Mouse (Mus musculus) heart, embryonic 10.5 days (tissue): Measurements from ENCODE around the gene Lrp11. TPM values are rescaled to one million over a fixed set of nuclear protein-coding genes. Genes with fewer than 3 reads are reported as not detected.

ENCODE experiments used
- DNase-seq: peaks from one replicate; pipeline ENCODE4 v3.0.0-alpha.2; 2017; ENCODE audit warnings: low spot score
- H3K27ac ChIP-seq: fragments of 300-500 bp; sonication (generic); 2 replicates; pipeline ENCODE4 v1.5.1; 2016; ENCODE audit warnings: mild to moderate bottlenecking
- H3K27me3 ChIP-seq: fragments of 300-500 bp; sonication (generic); 2 replicates; pipeline ENCODE4 v1.6.1; 2016; ENCODE audit warnings: mild to moderate bottlenecking; ENCODE audit not compliant: poor library complexity, insufficient read depth, severe bottlenecking
- H3K36me3 ChIP-seq: fragments of 300-500 bp; sonication (generic); 2 replicates; pipeline ENCODE4 v1.6.1; 2016; ENCODE audit warnings: mild to moderate bottlenecking, moderate library complexity
- H3K4me1 ChIP-seq: fragments of 300-500 bp; sonication (generic); 2 replicates; pipeline ENCODE4 v1.6.1; 2016; ENCODE audit warnings: mild to moderate bottlenecking
- H3K4me3 ChIP-seq: fragments of 300-500 bp; sonication (generic); 2 replicates; pipeline ENCODE4 v1.5.1; 2016; ENCODE audit warnings: mild to moderate bottlenecking, moderate library complexity
- H3K9me3 ChIP-seq: fragments of 300-500 bp; sonication (generic); 2 replicates; pipeline ENCODE4 v1.6.1; 2016; ENCODE audit warnings: mild to moderate bottlenecking, moderate library complexity
- WGBS: fragments of 180-500 bp; shearing (Covaris S2); methylation state at CpG from one replicate; pipeline ENCODE4 v1.1.7; 2016; 5-methylcytosine and 5-hydroxymethylcytosine counted together
- polyA plus RNA-seq: library from polyadenylated mRNA; unstranded; fragments of >200 nt; fragmentation: Nextera tagmentation; extraction: Ambion mirVana; gene quantifications from 2 replicates; pipeline ENCODE4 v1.2.1, GENCODE M21; 2016

Gene Lrp11
- polyA plus RNA-seq, 1 experiment from 2014 or later = 3.7 TPM

GRCm38 (mm10) chr10:7630951-7631720 is 41.5 kb downstream of the Lrp11 start:
- peaks cover 5% of the 10 kb centered on the region; the same call in 1 of the 2 replicates for H3K36me3 ChIP-seq
- peaks cover 25% of the 10 kb centered on the region for H3K4me1 ChIP-seq
- H3K27me3 ChIP-seq = no peaks in the 10 kb centered on the region
- H3K9me3 ChIP-seq = no peaks in the 10 kb centered on the region
- 66% methylated on average over 16 of the region's 16 CpGs for WGBS
- H3K27ac ChIP-seq = no peak overlapping the region
- DNase-seq = no peak
- H3K4me3 ChIP-seq = no peak overlapping the region

DNA sequence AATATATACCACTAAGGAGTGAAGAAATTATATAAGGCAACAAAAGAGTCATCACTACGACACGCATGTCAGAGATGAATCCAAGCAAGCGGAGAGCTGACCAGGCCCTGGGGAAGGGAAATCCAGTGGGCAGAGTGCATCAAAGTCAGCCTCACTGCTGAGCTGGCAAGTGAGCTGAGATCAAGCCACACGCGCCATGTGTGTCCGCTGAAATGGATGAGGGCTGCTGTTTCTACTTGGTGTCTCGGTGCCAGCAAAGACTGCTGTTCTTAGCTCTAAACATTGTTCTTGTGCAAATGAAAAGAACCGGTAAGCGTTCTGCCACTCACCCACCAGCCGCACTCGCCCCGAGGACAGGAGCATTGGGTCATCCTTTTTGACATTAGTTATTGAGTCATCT is 50.8 kb downstream of the Lrp11 start:
- peaks cover 79% of the 10 kb centered on the region for H3K36me3 ChIP-seq
- no peak for DNase-seq
- 95% methylated on average over 12 of the region's 12 CpGs for WGBS

DNA sequence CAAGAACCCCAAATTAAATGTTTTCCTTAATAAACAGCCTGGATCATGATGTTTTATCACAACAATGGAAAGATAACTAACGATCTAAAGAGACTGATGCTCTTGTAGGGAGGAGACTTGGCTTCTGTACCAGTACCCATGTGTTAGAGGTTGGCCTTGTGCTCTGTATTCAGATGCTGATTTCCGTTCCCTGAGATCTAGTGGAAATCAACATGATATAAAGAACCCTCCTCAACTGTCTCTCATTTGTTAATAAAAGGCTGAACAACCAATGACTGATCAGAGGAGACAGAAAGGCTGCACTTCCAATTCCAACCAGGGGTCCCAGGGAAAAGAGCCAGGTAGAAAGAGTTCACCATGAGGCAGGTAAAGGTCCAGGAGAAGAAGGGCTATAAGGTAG is 56.3 kb downstream of the Lrp11 start:
- H3K27ac ChIP-seq = no peak overlapping the region
- H3K4me3 ChIP-seq = no peak overlapping the region
- no peaks in the 10 kb centered on the region for H3K9me3 ChIP-seq
- H3K36me3 ChIP-seq = peaks cover 66% of the 10 kb centered on the region
- no peaks in the 10 kb centered on the region for H3K27me3 ChIP-seq
- no peak for DNase-seq
- no peaks in the 10 kb centered on the region for H3K4me1 ChIP-seq
- WGBS = 85% methylated on average over 2 of the region's 2 CpGs

More for the DNA sequence above, 50.8 kb downstream of the Lrp11 start:
- H3K27me3 ChIP-seq = no peaks in the 10 kb centered on the region
- H3K27ac ChIP-seq = no peak overlapping the region
- H3K4me3 ChIP-seq = no peak overlapping the region
- H3K4me1 ChIP-seq = no peaks in the 10 kb centered on the region
- no peaks in the 10 kb centered on the region for H3K9me3 ChIP-seq

- H3K36me3 ChIP-seq = peaks cover 44% of the 10 kb centered on the region
- 86% methylated on average over 4 of the region's 4 CpGs for WGBS
Measured at GRCm38 (mm10) chr10:7649059-7649458, 59.5 kb downstream of the Lrp11 start.

DNA sequence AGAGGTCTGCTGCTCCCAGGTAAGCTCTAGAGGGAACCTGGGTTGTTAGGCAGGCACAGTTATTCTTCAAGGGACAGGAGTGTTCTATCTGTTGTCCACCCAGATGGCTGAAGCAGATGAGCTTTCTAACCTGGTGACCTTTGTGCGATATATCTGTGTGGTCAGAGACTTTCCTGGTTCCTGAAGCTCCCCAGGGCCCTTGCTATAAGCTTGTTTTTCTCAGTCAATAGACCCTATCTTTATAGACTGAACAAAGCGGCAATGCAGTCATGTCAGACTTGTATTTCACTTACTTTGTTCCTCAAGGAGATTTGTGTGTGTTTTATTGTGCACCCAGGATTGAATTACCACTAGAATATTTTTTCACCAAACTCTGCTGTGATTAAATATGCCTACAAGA is 61.5 kb downstream of the Lrp11 start:
- H3K36me3 ChIP-seq = peaks cover 31% of the 10 kb centered on the region
- no peak overlapping the region for H3K27ac ChIP-seq
- no peak overlapping the region for H3K4me3 ChIP-seq
- WGBS = 91% methylated on average over 2 of the region's 2 CpGs
- DNase-seq = peak; percentile 2
- H3K4me1 ChIP-seq = no peaks in the 10 kb centered on the region
- no peaks in the 10 kb centered on the region for H3K9me3 ChIP-seq
- no peaks in the 10 kb centered on the region for H3K27me3 ChIP-seq

More at GRCm38 (mm10) chr10:7649059-7649458, 59.5 kb downstream of the Lrp11 start:
- H3K27ac ChIP-seq = no peak overlapping the region
- no peaks in the 10 kb centered on the region for H3K4me1 ChIP-seq
- H3K4me3 ChIP-seq = no peak overlapping the region
- DNase-seq = no peak
- no peaks in the 10 kb centered on the region for H3K9me3 ChIP-seq
- no peaks in the 10 kb centered on the region for H3K27me3 ChIP-seq

- no peaks in the 10 kb centered on the region for H3K9me3 ChIP-seq
- H3K27ac ChIP-seq = peak overlapping the region; percentile 96
- no peaks in the 10 kb centered on the region for H3K36me3 ChIP-seq
- H3K4me1 ChIP-seq = peaks cover 6% of the 10 kb centered on the region
- DNase-seq = peak; percentile 89
- H3K4me3 ChIP-seq = peak overlapping the region; percentile 81
- under 1% methylated on average over 44 of the region's 44 CpGs for WGBS
- no peaks in the 10 kb centered on the region for H3K27me3 ChIP-seq
Measured at GRCm38 (mm10) chr10:7662471-7663141, 73.0 kb downstream of the Lrp11 start.

DNA sequence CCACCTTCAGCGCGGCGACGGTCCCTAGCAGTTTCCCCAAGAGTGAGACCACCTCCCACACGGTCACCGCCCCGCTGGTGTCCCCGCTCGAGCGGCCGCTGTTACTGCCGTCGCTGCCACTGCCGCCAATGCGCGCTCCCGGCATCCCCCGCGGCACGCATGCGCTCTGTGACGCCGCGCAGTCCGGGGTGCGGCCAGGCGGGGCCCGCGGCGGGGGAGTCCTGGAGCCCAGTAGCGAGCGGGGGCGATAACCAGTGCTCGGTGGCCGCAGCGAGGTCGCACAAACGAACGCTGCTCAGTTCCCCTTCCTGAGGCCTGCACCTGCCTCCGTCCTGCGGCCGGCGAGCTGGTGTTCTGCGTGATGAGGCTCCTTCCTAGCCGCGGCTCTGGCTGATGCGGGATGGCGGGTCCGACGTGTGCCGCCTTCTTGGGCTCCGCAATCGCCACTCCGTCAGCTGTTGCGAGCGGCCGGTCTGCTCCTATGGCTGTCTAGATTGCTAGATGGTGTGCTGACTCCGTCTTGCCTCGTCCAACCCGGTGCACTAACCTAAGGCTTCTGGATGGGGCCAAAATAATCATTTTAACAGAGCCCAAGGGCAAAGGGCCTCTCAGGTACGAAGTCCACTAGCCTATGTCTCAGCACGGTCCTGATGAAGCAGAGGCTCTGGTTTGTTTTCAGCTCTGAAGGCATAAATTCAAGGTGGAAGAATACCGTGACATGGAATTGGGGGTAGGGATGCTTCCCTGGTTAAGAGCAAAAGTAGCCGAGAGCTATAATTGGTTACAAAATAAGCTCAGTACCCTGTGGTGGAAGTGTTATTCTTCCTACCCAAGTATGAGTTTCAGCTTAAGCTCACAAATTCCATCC is 73.8 kb downstream of the Lrp11 start:
- Histone ChIP-seq H3K4me1 (peaks cover 11% of the 10 kb centered on the region), H3K27ac (peak overlapping the region; percentile 96), H3K27me3 (no peaks in the 10 kb centered on the region), H3K36me3 (no peaks in the 10 kb centered on the region), H3K9me3 (no peaks in the 10 kb centered on the region), H3K4me3 (peak overlapping the region; percentile 81)
- peak; percentile 93 for DNase-seq
- under 1% methylated on average over 64 of the region's 64 CpGs for WGBS

- H3K4me1 ChIP-seq = peaks cover 13% of the 10 kb centered on the region
- WGBS = 56% methylated on average over 6 of the region's 6 CpGs
- no peak for DNase-seq
- H3K36me3 ChIP-seq = no peaks in the 10 kb centered on the region
- H3K27ac ChIP-seq = peak overlapping the region; percentile 96
- peak overlapping the region; percentile 81 for H3K4me3 ChIP-seq
- no peaks in the 10 kb centered on the region for H3K9me3 ChIP-seq
- no peaks in the 10 kb centered on the region for H3K27me3 ChIP-seq
Measured at GRCm38 (mm10) chr10:7664027-7664526, 74.5 kb downstream of the Lrp11 start.

GRCm38 (mm10) chr10:7664889-7665288 is 75.3 kb downstream of the Lrp11 start:
- no peak for DNase-seq
- 88% methylated on average over 1 of the region's 1 CpGs for WGBS
- peaks cover 13% of the 10 kb centered on the region for H3K4me1 ChIP-seq

DNA sequence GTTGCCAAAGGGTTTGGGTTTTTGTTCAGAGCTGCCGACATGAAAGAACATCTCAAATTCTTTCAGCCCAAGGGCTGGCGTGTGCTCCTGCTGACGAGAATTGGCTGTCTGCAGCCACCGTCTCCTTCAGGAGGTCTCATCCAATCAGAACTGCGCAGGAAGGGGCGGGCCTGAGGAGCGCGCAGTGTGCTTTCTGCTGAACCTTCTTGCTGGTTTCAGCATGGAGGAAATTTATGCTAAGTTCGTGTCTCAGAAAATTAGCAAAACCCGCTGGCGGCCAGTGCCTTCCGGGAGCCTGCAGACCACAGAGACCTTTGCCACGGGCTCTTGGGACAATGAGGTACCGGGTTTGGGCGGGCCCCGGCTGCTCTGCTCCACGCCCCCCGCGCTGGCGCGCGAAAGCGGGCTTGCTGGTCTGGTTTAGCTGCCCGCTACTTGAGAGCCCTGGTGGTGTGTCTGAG is 77.8 kb downstream of the Lrp11 start, which contains the start of gene Nup43:
TSS of gene Nup43 (plus strand) at position 162 of the 461 bp plus-strand sequence.
- Histone ChIP-seq H3K27me3 (no peaks in the 10 kb centered on the region), H3K4me1 (peaks cover 13% of the 10 kb centered on the region), H3K27ac (peak within 1 kb of the TSS; percentile 88), H3K36me3 (peaks cover 26% of the 10 kb centered on the region), H3K9me3 (no peaks in the 10 kb centered on the region), H3K4me3 (peak within 1 kb of the TSS; percentile 89)
- under 1% methylated on average over 24 of the region's 24 CpGs for WGBS
- peak; percentile 95 for DNase-seq

More at GRCm38 (mm10) chr10:7664889-7665288, 75.3 kb downstream of the Lrp11 start:
- Histone ChIP-seq H3K36me3 (peaks cover 5% of the 10 kb centered on the region), H3K9me3 (no peaks in the 10 kb centered on the region), H3K27ac (no peak overlapping the region), H3K27me3 (no peaks in the 10 kb centered on the region), H3K4me3 (no peak overlapping the region)

GRCm38 (mm10) chr10:7673673-7674072 is 84.1 kb downstream of the Lrp11 start:
- H3K27me3 ChIP-seq = no peaks in the 10 kb centered on the region
- no peak overlapping the region for H3K27ac ChIP-seq
- H3K9me3 ChIP-seq = no peaks in the 10 kb centered on the region
- peaks cover 71% of the 10 kb centered on the region for H3K36me3 ChIP-seq
- no peak overlapping the region for H3K4me3 ChIP-seq
- no peak for DNase-seq
- H3K4me1 ChIP-seq = no peaks in the 10 kb centered on the region
- 72% methylated on average over 1 of the region's 1 CpGs for WGBS
